In the genomic region with DNA sequence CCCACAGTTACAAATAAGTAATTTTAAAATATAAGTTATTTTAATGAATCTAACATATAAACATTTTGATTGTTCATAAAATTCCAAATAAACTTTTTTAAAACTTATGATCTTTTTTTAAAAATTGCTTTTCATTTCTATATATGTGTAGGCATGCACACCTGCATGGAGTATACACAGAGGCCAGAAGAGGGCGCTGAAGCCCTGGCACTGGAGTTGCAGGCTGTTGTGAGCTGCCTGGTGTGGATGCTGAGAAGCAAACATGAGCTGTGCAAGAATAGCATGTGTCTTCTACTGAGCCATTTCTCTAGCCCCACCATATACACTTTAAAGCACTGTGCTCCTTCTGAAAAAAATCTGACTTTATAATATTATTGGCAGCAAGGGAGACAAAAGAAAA, we compare ENCODE assay signal across 11 mouse cellular contexts. TPM values are rescaled to one million over a fixed set of nuclear protein-coding genes. Genes with fewer than 3 reads are reported as not detected.
A peak's percentile ranks its signal among the peaks of the same experiment; 100 is the strongest.
DNase-seq lines count a peak whose midpoint lies in the region; ATAC-seq and TF ChIP-seq lines count a peak whose summit lies in the region.
"Had no signal": no experiment of that assay in that cellular context is flagged by ENCODE, and none has a peak within 500 bp of the region (broad histone marks: within the 10 kb centered on the region; RNA-seq: fewer than 3 reads in every experiment).

No protein-coding gene starts in this region.

- H3K4me2 ChIP-seq in liver, embryonic 11.5 days: no peak overlapping the region
- H3K4me2 ChIP-seq: limb, embryonic 13.5 days had no signal

- no peak overlapping the region for H3K9ac ChIP-seq in liver, embryonic 11.5 days (ENCODE audit: low read depth, low read length)
- H3K9ac ChIP-seq in ES-E14 (ENCODE audit: insufficient read depth, low read depth, low read length, poor library complexity, severe bottlenecking): no peak overlapping the region
- H3K9ac ChIP-seq: limb, embryonic 13.5 days had no signal

- 34% methylated on average over 1 of the region's 1 CpGs for WGBS in liver, embryonic 11.5 days
- 53% methylated on average over 1 of the region's 1 CpGs for WGBS in forebrain, embryonic 10.5 days

- no peak overlapping the region for H3K4me3 ChIP-seq in liver, embryonic 11.5 days (ENCODE audit: low read depth, low read length)
- H3K4me3 ChIP-seq in ES-E14 (ENCODE audit: insufficient read depth in 1 of 2, low read depth in 1 of 2, low read length in 2 of 2, poor library complexity in 1 of 2, severe bottlenecking in 1 of 2): no peak overlapping the region
- no peak overlapping the region for H3K4me3 ChIP-seq in forebrain, embryonic 10.5 days
- H3K4me3 ChIP-seq: hindbrain, embryonic 10.5 days; limb, embryonic 13.5 days had no signal

- H3K27me3 ChIP-seq in liver, embryonic 11.5 days (replicated peaks; ENCODE audit: control insufficient read depth, insufficient read depth, low read length): no peaks in the 10 kb centered on the region
- no peaks in the 10 kb centered on the region for H3K27me3 ChIP-seq in forebrain, embryonic 10.5 days (ENCODE audit: poor library complexity, severe bottlenecking)
- H3K27me3 ChIP-seq: limb, embryonic 13.5 days had no signal

- in situ Hi-C loops in ES-E14 (cut with MboI; ENCODE audit: low sequenced_read_pairs in 2 of 2, unreplicated experiment in 2 of 2): loop anchor here in 1 of 2 experiments (25.0 kb wide), 1 partner anchor 175 kb away; no protein-coding TSS in a partner anchor

- peaks cover 24% of the 10 kb centered on the region for H3K4me1 ChIP-seq in liver, embryonic 11.5 days (replicated peaks; ENCODE audit: control insufficient read depth, insufficient read depth, low read length)
- peaks cover 0 to 1% of the 10 kb centered on the region in 2 experiments; a peak in 1 of 4 replicates for H3K4me1 ChIP-seq in ES-E14 (ENCODE audit: control insufficient read depth in 2 of 2, insufficient read depth in 2 of 2, low read length in 2 of 2, poor library complexity in 1 of 2)
- H3K4me1 ChIP-seq in forebrain, embryonic 10.5 days: no peaks in the 10 kb centered on the region
- H3K4me1 ChIP-seq: hindbrain, embryonic 10.5 days; limb, embryonic 13.5 days had no signal

- no peak for ATAC-seq in liver, embryonic 11.5 days (replicated peaks; ENCODE audit: low FRiP score)
- ATAC-seq in megakaryocyte, adult 5-6 weeks (ENCODE audit: poor library complexity, severe bottlenecking): peak; percentile 49; the same call in 1 of the 2 replicates

- H3K36me3 ChIP-seq in liver, embryonic 11.5 days (ENCODE audit: control insufficient read depth, insufficient read depth, low read length): peaks cover 49% of the 10 kb centered on the region
- peaks cover 13% of the 10 kb centered on the region for H3K36me3 ChIP-seq in ES-E14 (ENCODE audit: control insufficient read depth, insufficient read depth, low read length, poor library complexity, severe bottlenecking)
- peaks cover 96% of the 10 kb centered on the region for H3K36me3 ChIP-seq in forebrain, embryonic 10.5 days (replicated peaks)

- H3K9me3 ChIP-seq in liver, embryonic 11.5 days (ENCODE audit: control insufficient read depth, low read length): peaks cover 3% of the 10 kb centered on the region; the same call in 1 of the 2 replicates
- no peaks in the 10 kb centered on the region for H3K9me3 ChIP-seq in ES-E14 (ENCODE audit: control insufficient read depth, insufficient read depth, low read depth, low read length)
- H3K9me3 ChIP-seq in forebrain, embryonic 10.5 days: peaks cover 9% of the 10 kb centered on the region
- H3K9me3 ChIP-seq: hindbrain, embryonic 10.5 days had no signal

- DNase-seq in adrenal gland, postnatal 25 days: peak; percentile 10
- no peak for DNase-seq in adrenal gland, adult 2 months
- DNase-seq in liver: peak; percentile 54
- no peak for DNase-seq in liver, embryonic 11.5 days (ENCODE audit: low spot score)
- peak; percentile 29 for DNase-seq in ES-E14 (ENCODE audit: low read depth, low spot score)
- no peak for DNase-seq in forebrain, embryonic 10.5 days (ENCODE audit: extremely low spot score, low spot score)
- no peak for DNase-seq in urinary bladder, postnatal 10 days (ENCODE audit: low spot score)
- DNase-seq: cerebellum, adult 9-11 months had no signal

- H3K27ac ChIP-seq in liver, embryonic 11.5 days (ENCODE audit: low read depth, low read length): no peak overlapping the region
- no peak overlapping the region for H3K27ac ChIP-seq in ES-E14 (ENCODE audit: insufficient read depth, low read depth, low read length, poor library complexity, severe bottlenecking)
- no peak overlapping the region for H3K27ac ChIP-seq in forebrain, embryonic 10.5 days
- H3K27ac ChIP-seq: hindbrain, embryonic 10.5 days; limb, embryonic 13.5 days had no signal

TF ChIP-seq in ES-E14, 5 proteins besides CTCF, POLR2A, EP300 and RAD21:
- TF ChIP-seq HCFC1 (IDR thresholded peaks at IDR 0.05; ENCODE audit: borderline replicate concordance, insufficient read depth, low read length): no peak
- no peak for TF ChIP-seq ZC3H11A (IDR thresholded peaks at IDR 0.05; ENCODE audit: borderline replicate concordance, low read depth, low read length)
- no peak for TF ChIP-seq CHD2 (IDR thresholded peaks at IDR 0.05; ENCODE audit: low read depth, low read length)
- TF ChIP-seq MAFK (IDR thresholded peaks at IDR 0.05; ENCODE audit: insufficient read depth, low read depth, low read length): no peak
- no peak for TF ChIP-seq ZNF384 (IDR thresholded peaks at IDR 0.05; ENCODE audit: low read depth, low read length)

RNA-seq across cellular contexts. Expression of a gene that starts 26.9 kb away (rescaled TPM):
- 43.6 and 45.5 TPM in 2 replicates for total RNA-seq in adrenal gland, postnatal 25 days (2021)
- total RNA-seq in adrenal gland, adult 2 months (2021): 10 to 100 TPM; 36.6 to 39.7 TPM
- polyA plus RNA-seq in adrenal gland, adult 2 months (2012; rRNA removed): 198 and 228 TPM in 2 replicates
- polyA plus RNA-seq in liver, embryonic 11.5 days (2014; fragmentation: Nextera tagmentation; extraction: Ambion mirVana): 137 and 153 TPM in 2 replicates
- 60.8 and 78.4 TPM in 2 replicates for total RNA-seq in ES-E14 (2012; rRNA removed)
- total RNA-seq in megakaryocyte, adult 5-6 weeks (2015): 23.5 and 27.5 TPM in 2 replicates
- 28.2 and 28.5 TPM in 2 replicates for total RNA-seq in megakaryocyte, adult 5-6 weeks (2017)
- 64.0 and 64.2 TPM in 2 replicates for polyA plus RNA-seq in forebrain, embryonic 10.5 days (2016; fragmentation: Nextera tagmentation; extraction: Ambion mirVana)

RNA-seq across cellular contexts. Expression of a gene that starts 46.1 kb away (rescaled TPM):
- 47.5 and 79.0 TPM in 2 replicates for total RNA-seq in adrenal gland, postnatal 25 days (2021)
- 10 to 100 TPM; 23.2 to 51.6 TPM for total RNA-seq in adrenal gland, adult 2 months (2021)
- 0.38 and 0.55 TPM in 2 replicates for polyA plus RNA-seq in adrenal gland, adult 2 months (2012; rRNA removed)
- 144 and 148 TPM in 2 replicates for polyA plus RNA-seq in liver, embryonic 11.5 days (2014; fragmentation: Nextera tagmentation; extraction: Ambion mirVana)
- 97.4 and 160 TPM in 2 replicates for total RNA-seq in ES-E14 (2012; rRNA removed)
- 134 and 153 TPM in 2 replicates for total RNA-seq in megakaryocyte, adult 5-6 weeks (2015)
- total RNA-seq in megakaryocyte, adult 5-6 weeks (2017): 50.9 and 68.5 TPM in 2 replicates
- polyA plus RNA-seq in forebrain, embryonic 10.5 days (2016; fragmentation: Nextera tagmentation; extraction: Ambion mirVana): 55.9 and 62.9 TPM in 2 replicates

Comparison
In these comparisons a context has a peak if more than half of its experiments do, and no peak if none do; other contexts are left out.
1. DNase-seq: peak in adrenal gland, postnatal 25 days (single experiment), liver (single experiment) and ES-E14 (single experiment); none in adrenal gland, adult 2 months (single experiment), liver, embryonic 11.5 days (single experiment), forebrain, embryonic 10.5 days (single experiment) and urinary bladder, postnatal 10 days (single experiment).